19 mouse cellular contexts compared by ENCODE assay signal in the genomic region with DNA sequence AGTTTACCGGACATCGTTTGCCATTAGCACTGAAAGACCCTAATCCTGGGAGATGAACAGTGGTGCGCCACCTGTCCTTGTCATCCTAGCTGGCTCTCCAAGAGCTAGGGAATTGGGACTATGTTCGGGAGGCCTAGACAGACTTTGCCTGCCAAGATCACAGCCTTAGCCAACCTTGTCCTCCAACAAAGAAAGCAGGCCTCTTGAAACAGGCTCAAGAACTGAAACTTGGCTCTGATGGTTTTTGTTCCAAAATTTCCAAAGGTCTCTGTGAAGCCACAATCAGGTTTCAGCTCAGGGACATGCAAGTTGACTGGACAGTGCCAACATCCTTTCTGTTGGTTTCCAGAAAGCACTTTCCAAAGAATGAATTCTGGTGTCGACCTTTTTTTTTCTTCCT. TPM values are rescaled to one million over a fixed set of nuclear protein-coding genes. Genes with fewer than 3 reads are reported as not detected.
DNase-seq lines count a peak whose midpoint lies in the region; ATAC-seq and TF ChIP-seq lines count a peak whose summit lies in the region.
"Had no signal": no experiment of that assay in that cellular context is flagged by ENCODE, and none has a peak within 500 bp of the region (broad histone marks: within the 10 kb centered on the region; RNA-seq: fewer than 3 reads in every experiment).

No protein-coding gene starts in this region.

- H3K27me3 ChIP-seq in heart, embryonic 10.5 days (ENCODE audit: insufficient read depth, poor library complexity, severe bottlenecking) = peaks cover 17% of the 10 kb centered on the region; the same call in 1 of the 2 replicates
- no peaks in the 10 kb centered on the region for H3K27me3 ChIP-seq in stomach, postnatal 0 days (ENCODE audit: control insufficient read depth, insufficient read depth, low read length)
- H3K27me3 ChIP-seq: embryonic facial prominence, embryonic 13.5 days; heart, embryonic 13.5 days had no signal

- WGBS in heart, embryonic 10.5 days = 87% methylated on average over 5 of the region's 5 CpGs
- WGBS in stomach, postnatal 0 days = 72% methylated on average over 5 of the region's 5 CpGs

- no peak for TF ChIP-seq EP300 in stomach, postnatal 0 days (optimal IDR thresholded peaks at IDR 0.05)

- H3K4me1 ChIP-seq in heart, embryonic 10.5 days = peaks cover 15% of the 10 kb centered on the region; the same call in 1 of the 2 replicates
- 0 out of 2 replicates have a peak, but pooled peaks cover 3% of the 10 kb centered on the region for H3K4me1 ChIP-seq in stomach, postnatal 0 days (replicated peaks; ENCODE audit: control insufficient read depth, insufficient read depth)

- peak; percentile 45 for DNase-seq in adrenal gland, postnatal 14 days
- no peak for DNase-seq in adrenal gland, postnatal 4 days (ENCODE audit: low spot score in 2 of 2)
- DNase-seq in heart, adult 11 months = peak; percentile 91
- no peak for DNase-seq in heart, embryonic 10.5 days (ENCODE audit: low spot score)
- peak; percentile 16 for DNase-seq in lung, postnatal 36 days
- DNase-seq in lung, postnatal 25 days (ENCODE audit: low spot score) = no peak
- DNase-seq in stomach, postnatal 0 days (ENCODE audit: low spot score) = no peak
- DNase-seq: cerebellum, adult 9-11 months; gastrocnemius, postnatal 36 days; kidney, adult 11 months; lung, postnatal 10 days; right cerebral cortex, postnatal 4 days; thymus, postnatal 25 days had no signal

- H3K9ac ChIP-seq in stomach, postnatal 0 days (ENCODE audit: low read length) = no peak overlapping the region
- H3K9ac ChIP-seq: embryonic facial prominence, embryonic 13.5 days; heart, embryonic 13.5 days had no signal

- ATAC-seq in stomach, postnatal 0 days (ENCODE audit: low FRiP score, low TSS enrichment) = no peak
- ATAC-seq: activated CD4-positive, CD25-positive, alpha-beta regulatory T cell, adult 4 months; forebrain, embryonic 16.5 days; midbrain, embryonic 16.5 days had no signal

- H3K4me2 ChIP-seq in stomach, postnatal 0 days (replicated peaks; ENCODE audit: low read depth) = no peak overlapping the region
- H3K4me2 ChIP-seq: embryonic facial prominence, embryonic 13.5 days; heart, embryonic 13.5 days had no signal

- no peak overlapping the region for H3K27ac ChIP-seq in heart, embryonic 10.5 days
- 0 out of 2 replicates have a peak overlapping the region, but pooled peaks have one; percentile 30 for H3K27ac ChIP-seq in stomach, postnatal 0 days (replicated peaks)
- H3K27ac ChIP-seq: embryonic facial prominence, embryonic 13.5 days; heart, embryonic 13.5 days had no signal

- no peak for TF ChIP-seq CTCF in stomach, postnatal 0 days (IDR thresholded peaks at IDR 0.05; ENCODE audit: low read depth)

- H3K4me3 ChIP-seq in heart, embryonic 10.5 days = no peak overlapping the region
- H3K4me3 ChIP-seq in stomach, postnatal 0 days (ENCODE audit: low read depth, low read length) = no peak overlapping the region
- H3K4me3 ChIP-seq: embryonic facial prominence, embryonic 13.5 days; heart, embryonic 13.5 days had no signal

- H3K36me3 ChIP-seq in heart, embryonic 10.5 days = no peaks in the 10 kb centered on the region
- H3K36me3 ChIP-seq in stomach, postnatal 0 days (ENCODE audit: control insufficient read depth, insufficient read depth, low read length) = 0 out of 2 replicates have a peak, but pooled peaks cover 5% of the 10 kb centered on the region
- H3K36me3 ChIP-seq: embryonic facial prominence, embryonic 13.5 days; G1E; heart, embryonic 13.5 days had no signal

- H3K9me3 ChIP-seq in heart, embryonic 10.5 days = no peaks in the 10 kb centered on the region
- no peaks in the 10 kb centered on the region for H3K9me3 ChIP-seq in stomach, postnatal 0 days (ENCODE audit: control insufficient read depth, low read length)
- H3K9me3 ChIP-seq: embryonic facial prominence, embryonic 13.5 days; G1E; heart, embryonic 13.5 days had no signal

RNA-seq across cellular contexts. Expression of a gene that starts 29.4 kb away (rescaled TPM):
- total RNA-seq in adrenal gland, postnatal 14 days (2021) = 39.1 and 50.5 TPM in 2 replicates
- 10 to 100 TPM; 21.8 to 26.1 TPM for total RNA-seq in adrenal gland, postnatal 4 days (2021)
- 67.7 and 101 TPM in 2 replicates for polyA plus RNA-seq in heart, embryonic 10.5 days (2016; fragmentation: Nextera tagmentation; extraction: Ambion mirVana)
- 99.6 and 107 TPM in 2 replicates for polyA plus RNA-seq in stomach, postnatal 0 days (2015; fragmentation: Nextera tagmentation; extraction: Ambion mirVana)

Comparison
In these comparisons a context has a peak if more than half of its experiments do, and no peak if none do; other contexts are left out.
1. DNase-seq: peak in adrenal gland, postnatal 14 days (single experiment), heart, adult 11 months (single experiment) and lung, postnatal 36 days (single experiment); none in adrenal gland, postnatal 4 days (0 of 2), heart, embryonic 10.5 days (single experiment), lung, postnatal 25 days (single experiment) and stomach, postnatal 0 days (single experiment).